Mouse (Mus musculus): Measurements from ENCODE around the gene Cript.
"Not testable (repeated sequence)": the region's sequence is repeated elsewhere in the genome, so short reads cannot be mapped to it uniquely, and the experiment has no call there.

The Cript gene

DNA sequence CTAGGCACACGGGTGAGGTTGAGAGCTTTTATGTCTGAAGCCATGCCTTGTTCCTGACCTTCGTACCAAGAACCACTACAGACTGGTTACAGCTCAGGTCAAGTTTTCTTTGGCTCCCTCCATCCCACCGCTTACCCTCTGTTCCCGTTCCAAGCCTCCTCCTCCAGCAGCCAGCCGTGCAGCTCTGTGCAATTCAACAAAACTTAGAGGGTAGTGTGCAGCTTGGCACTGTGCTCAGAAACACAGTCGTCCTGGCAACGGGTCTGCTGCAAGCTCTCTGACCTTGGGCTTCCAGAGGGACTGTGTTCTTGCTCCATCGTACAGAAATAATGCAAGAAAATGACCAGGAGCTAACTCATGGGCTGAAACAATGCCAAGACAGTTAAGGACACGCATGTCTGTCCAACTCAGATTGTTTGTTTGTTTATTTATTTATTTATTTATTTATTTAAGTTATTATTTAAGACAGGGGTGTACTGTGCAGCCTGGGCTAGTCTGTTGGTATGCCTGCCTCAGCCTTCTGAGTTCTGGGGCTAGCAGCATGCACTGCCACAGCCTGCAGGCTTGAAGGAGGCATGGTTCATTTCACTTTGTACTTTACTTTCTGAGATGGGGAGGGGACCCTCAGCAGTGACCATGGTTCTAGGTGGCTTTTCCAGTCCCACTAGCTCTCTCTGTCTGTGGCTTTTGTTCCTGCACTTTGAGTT, 25.3 kb downstream of the Cript start:
- DNase-seq (ENCODE audit: low spot score), result no peak

DNA sequence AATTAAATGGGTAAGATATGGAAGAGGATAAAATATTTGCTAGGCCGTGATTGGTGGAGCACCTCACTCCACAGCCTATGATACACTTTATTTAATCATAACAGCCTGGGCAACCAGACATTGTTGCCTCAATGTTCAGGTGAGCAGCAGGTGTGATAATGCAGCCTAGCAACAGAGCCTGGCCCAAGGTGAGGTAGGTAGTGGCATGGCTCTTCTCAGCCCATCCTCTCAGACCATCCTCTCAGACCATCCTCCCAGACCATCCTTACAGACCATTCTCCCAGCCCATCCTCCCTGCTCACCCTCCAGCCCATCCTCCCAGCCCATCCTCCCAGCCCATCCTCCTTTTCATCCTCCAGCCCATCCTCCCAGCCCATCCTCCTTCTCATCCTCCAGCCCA, 26.3 kb downstream of the Cript start:
- DNase-seq (ENCODE audit: low spot score), result no peak

DNA sequence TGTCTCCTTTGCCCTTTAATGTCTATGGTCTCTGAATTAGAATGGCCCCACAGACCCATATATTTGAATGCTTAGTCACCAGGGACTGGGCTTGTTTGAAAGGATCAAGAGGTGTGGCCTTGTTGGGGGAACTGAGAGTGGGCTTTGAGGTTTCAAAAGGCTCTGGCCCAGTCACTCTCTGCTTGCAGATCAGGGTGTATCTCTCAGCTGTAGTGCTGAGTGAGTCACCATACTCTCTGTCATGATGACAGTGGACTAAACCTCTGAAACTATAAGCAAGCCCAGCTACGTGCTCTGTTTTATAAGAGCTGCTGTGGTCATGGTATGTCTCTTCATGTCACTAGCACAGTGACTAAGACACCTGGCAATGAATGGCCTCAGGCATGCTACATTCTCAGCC, 27.1 kb downstream of the Cript start:
- no peak for DNase-seq (ENCODE audit: low spot score)

DNA sequence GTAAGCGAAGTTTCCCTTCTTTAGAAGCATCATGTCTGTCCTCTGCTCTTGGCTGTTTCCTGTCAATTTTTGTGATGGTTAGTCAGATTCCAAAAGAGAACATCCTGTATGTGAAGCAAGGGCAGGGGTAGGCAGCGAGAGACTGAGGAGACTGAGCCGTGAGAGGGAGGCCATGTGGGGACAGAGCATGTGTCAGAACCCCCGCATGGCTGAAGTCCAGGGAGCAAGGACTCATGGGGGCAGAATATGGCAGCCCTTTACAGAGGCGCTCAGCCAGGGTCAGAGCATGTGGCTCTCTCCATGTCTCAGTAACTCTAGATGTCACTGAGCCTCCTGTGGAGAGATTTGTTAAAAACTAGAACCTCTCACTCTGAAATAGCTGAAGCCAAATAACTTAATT, 28.6 kb downstream of the Cript start:
- DNase-seq (ENCODE audit: low spot score), result no peak

DNA sequence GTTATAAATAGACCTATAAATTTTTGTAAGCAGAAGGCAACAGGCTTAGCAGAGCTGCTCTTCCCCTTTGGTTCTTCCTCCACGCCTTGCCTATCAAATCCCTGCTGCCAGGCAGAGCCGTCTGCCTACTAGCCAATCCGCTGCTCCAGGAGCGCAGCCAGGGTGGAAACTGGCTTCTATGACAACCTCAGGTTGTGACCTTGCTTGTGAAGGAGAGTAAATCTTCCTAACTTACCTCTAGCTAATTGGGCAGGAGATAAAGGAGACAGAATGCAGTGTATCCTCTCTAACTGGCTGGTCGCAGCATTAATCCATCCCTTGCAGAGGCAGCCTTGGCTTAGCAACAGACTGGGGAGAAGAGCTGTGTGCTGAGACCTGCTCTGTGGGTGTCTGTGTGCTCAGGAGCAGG, 29.7 kb downstream of the Cript start:
- no peak for DNase-seq (ENCODE audit: low spot score)

DNA sequence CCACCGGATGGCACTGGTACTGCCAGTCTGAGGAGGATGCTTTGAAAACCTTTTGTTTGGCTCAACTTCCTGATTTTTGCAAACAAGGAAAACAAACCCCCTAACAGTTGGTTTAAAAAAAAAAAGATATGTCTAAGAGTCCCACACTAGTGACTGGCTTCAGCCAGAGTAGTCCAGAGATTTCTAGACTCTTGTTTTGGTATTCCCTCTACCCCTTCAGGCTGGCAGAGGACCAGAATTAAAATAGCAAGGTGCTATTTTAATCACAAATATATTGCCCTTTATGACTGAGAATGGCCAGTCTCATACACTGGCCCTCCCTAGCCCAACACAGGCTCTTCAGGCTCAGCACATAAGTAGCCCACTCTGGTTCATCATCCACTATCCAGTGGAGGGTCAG, 30.3 kb downstream of the Cript start:
- DNase-seq (ENCODE audit: low spot score), result no peak

DNA sequence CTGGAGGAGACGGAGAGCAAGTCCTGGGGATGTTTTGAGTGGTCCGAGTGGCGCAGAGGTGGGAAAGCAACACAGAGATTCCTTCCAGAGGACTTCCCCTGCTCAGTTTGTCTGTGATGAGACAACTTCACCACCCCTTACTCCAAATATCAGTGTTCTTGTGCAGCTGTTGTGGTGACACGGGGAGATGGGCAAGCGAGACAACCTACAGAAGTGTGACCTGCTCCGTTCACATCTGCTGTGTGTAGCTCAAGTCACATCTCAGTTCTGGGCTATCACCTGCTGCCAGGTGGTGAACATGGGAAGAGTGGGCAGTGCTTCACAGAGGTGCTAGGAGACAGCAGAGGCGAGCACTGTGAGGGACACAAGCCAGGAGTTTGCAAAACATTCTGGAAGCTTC, 31.4 kb downstream of the Cript start:
- no peak for DNase-seq (ENCODE audit: low spot score)

GRCm38 (mm10) chr17:87057486-87058266, 32.3 kb downstream of the Cript start:
- peak; percentile 18 for DNase-seq (ENCODE audit: low spot score)

DNA sequence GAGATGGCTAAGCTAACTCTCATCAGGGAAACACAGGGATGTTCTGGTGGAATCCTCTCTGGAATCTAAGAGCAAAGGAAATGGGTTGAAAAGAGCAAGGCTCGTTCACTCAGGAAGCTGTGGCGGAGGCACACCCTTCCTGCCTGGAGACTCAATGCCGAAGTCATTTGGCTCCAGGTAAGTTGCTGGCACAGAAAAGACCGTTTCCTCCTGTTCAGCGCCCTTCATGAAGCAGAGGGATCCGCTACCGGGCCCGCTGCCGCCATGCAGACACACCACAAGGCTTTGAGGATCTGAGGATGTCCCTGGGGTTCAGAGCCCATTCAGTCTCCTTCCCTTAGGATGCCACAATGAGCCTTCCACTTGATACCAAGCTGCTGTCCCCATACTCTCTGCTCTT, 37.3 kb downstream of the Cript start:
- no peak for DNase-seq (ENCODE audit: low spot score)

- no peak for DNase-seq (ENCODE audit: low spot score)
These were observed 38.1 kb downstream of the Cript start for GRCm38 (mm10) chr17:87063461-87063860.

DNA sequence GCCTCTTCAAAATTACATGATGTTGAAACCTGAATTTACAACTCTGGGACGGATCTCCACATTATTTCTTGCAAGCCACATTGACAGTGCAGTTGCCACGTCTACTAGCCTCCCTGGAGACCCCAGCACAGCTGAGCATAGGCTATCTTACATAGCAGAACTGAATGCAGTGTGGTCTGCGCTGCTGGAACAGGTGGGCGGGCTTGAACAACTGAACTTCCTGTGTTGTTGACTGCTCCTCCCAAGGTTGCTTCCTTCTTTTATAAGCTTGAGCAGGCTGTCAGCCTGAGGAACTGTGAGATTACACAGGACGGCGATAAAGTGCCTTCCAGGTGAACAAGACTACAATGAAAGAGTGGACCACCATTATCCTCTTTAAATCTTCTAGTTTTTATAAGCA, 38.6 kb downstream of the Cript start:
- no peak for DNase-seq (ENCODE audit: low spot score)

DNA sequence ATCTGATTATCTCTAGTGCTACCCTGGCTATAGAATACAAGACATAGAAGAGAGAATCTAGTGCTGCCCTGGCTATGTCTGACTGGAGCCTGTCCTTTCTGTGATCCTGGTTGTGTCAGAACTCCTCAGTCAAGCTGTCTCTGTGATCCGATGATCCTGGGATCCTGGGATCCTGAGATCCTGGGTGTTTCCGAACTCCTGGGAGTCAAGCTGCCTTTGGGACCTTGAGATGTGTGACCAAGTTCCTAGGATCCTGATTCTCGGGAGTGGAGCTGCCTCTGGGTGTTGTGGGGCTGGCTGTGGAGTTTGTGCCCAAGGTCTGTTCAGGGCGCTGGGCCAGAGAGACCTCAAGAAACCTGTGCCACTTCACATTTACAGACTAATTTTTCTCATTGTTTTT, 43.6 kb downstream of the Cript start:
- no peak for DNase-seq (ENCODE audit: low spot score)

- DNase-seq (ENCODE audit: low spot score), result not testable (repeated sequence)
These were observed 46.8 kb downstream of the Cript start for GRCm38 (mm10) chr17:87072183-87072582.

DNA sequence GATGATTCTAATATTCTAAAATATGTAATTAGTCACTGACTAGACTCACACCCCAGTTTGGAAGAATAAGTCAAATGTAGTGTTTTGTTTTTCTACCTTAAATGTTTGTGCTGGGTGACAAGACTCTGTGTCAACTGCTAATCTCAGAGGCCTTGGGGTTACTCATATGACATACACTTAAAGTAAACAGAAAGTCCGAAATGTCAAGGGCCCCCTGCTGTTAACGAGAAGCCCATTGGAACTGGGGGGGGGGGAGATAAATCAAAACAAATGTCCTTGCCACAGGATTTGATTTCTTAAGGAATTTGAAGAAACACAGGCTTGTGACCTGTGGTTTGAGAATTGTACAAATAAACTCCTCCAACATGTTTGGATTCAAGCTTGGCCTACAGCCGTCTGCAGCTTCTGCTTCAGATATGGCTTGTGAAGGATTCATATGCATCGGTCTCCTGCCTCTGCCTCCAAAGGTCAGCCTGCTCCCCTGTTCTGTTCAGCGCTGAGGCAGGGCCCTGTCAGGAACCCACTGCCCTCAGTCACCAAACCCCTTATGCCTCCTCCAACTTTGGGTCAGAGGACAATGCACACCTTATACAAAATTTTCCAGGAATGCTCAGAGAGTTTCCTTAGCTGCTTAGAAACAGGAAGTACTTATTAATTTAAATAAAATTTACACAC, 47.6 kb downstream of the Cript start:
- no peak for DNase-seq (ENCODE audit: low spot score)

DNA sequence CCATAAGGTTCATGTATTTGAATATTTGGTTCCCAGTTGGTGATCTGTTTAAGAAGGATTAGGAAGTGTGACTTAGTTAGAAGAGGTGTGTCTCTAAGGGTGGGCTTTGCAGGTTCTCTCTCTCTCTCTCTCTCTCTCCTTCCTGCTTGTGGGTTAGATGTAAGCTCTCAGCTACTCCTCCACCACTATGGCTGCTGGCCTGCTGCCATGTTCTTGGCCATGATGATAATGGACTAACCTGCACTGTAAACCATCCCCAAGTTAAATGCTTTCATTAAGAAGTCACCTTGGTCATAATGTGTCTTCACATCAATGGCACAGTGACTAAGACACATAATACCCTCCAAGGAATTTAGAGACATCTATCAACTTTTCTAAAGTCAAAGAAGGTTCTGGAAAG, 48.1 kb downstream of the Cript start:
- DNase-seq (ENCODE audit: low spot score), result no peak

DNA sequence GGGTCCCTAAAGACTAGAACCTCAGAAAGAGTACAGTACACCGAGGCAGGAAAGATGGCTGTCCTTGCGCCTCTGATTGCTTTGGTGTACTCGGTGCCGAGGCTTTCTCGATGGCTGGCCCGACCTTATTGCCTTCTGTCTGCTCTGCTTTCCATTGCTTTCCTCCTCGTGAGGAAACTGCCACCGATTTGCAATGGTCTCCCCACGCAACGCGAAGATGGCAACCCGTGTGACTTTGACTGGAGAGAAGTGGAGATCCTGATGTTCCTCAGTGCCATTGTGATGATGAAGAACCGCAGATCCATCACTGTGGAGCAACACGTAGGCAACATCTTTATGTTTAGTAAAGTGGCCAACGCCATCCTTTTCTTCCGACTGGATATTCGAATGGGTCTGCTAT, 52.9 kb downstream of the Cript start:
- not testable (repeated sequence) for DNase-seq (ENCODE audit: low spot score)

GRCm38 (mm10) chr17:87080724-87081123, 55.4 kb downstream of the Cript start:
- no peak for DNase-seq (ENCODE audit: low spot score)

DNA sequence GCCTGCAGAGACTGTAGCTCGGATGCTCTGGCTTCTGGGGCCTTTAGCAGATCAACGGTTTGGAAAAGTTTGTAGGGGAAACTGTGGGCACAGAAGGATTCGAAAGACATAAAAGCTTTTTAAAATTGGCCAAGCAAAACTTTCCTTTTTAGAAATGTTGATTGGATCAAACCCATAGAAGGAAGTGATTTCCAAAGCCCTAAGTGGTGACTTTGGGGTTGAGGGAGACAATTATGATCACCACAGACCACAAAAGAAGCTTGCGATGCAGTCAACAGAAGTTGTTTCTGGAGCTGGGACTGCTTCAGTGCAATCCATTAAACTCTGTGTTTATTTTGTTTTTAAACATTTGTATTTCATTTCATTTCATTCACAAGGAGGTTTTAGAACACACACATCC, 57.2 kb downstream of the Cript start:
- DNase-seq (ENCODE audit: low spot score), result no peak

GRCm38 (mm10) chr17:87083671-87084070, 58.3 kb downstream of the Cript start:
- DNase-seq (ENCODE audit: low spot score), result no peak
